Comparison of ENCODE assay signal across 16 mouse cellular contexts in the genomic region with DNA sequence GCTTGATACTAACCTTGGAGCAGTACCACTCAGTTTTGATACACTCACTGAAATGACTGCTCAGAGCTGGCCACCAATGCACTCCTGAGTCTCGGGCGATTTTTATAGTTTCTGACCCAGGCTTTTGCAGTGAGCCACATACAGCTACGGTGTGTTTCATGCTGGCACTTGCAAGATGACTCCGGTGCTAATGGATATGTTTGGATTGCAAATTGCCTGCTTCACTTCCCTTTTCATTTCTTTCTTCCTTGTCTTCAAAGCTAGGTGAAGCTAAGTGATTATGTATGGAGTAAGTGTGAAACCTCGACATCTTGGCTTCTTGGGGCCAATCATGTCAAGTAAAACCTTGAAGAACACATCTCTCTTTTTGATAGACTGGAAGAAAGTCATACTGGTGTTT. TPM values are rescaled to one million over a fixed set of nuclear protein-coding genes. Genes with fewer than 3 reads are reported as not detected.
"Had no signal": no experiment of that assay in that cellular context is flagged by ENCODE, and none has a peak within 500 bp of the region (broad histone marks: within the 10 kb centered on the region; RNA-seq: fewer than 3 reads in every experiment).

No protein-coding gene starts in this region.

- H3K27me3 ChIP-seq: neural tube, embryonic 13.5 days; neural tube, embryonic 15.5 days; stomach, embryonic 15.5 days had no signal

- H3K4me3 ChIP-seq: neural tube, embryonic 13.5 days; neural tube, embryonic 15.5 days; stomach, embryonic 15.5 days had no signal

- H3K36me3 ChIP-seq: neural tube, embryonic 15.5 days; stomach, embryonic 15.5 days had no signal

- H3K27ac ChIP-seq: neural tube, embryonic 13.5 days; neural tube, embryonic 15.5 days; stomach, embryonic 15.5 days; stomach, postnatal 0 days had no signal

- H3K4me2 ChIP-seq: neural tube, embryonic 13.5 days; neural tube, embryonic 15.5 days; stomach, embryonic 15.5 days had no signal

- H3K9ac ChIP-seq: neural tube, embryonic 13.5 days; neural tube, embryonic 15.5 days; stomach, embryonic 15.5 days had no signal

- DNase-seq: right cerebral cortex, adult 18-20 months; right cerebral cortex, postnatal 14 days; right cerebral cortex, postnatal 25 days; right cerebral cortex, postnatal 4 days; spleen, adult 18-20 months; thymus, adult 18-20 months; thymus, postnatal 14 days; thymus, postnatal 25 days; thymus, postnatal 36 days; thymus, postnatal 4 days had no signal

- H3K9me3 ChIP-seq: neural tube, embryonic 13.5 days; neural tube, embryonic 15.5 days; stomach, embryonic 15.5 days had no signal

RNA-seq across cellular contexts. Expression of a gene that starts 43.9 kb away (rescaled TPM):
- total RNA-seq: neutrophil, adult 5-6 weeks had no signal
- polyA plus RNA-seq: spleen, adult 2 months had no signal
